Mouse (Mus musculus) MEL (cell line): Measurements from ENCODE around the gene Gm8050.
"Not testable (repeated sequence)": the region's sequence is repeated elsewhere in the genome, so short reads cannot be mapped to it uniquely, and the experiment has no call there.

ENCODE experiments used
- BHLHE40 ChIP-seq: IDR thresholded peaks from 2 replicates; pipeline ENCODE4 v1.6.1; 2012; ENCODE audit warnings: low read depth, mild to moderate bottlenecking, inconsistent platforms, low read length, improper control_type of control experiment, borderline replicate concordance
- CHD2 ChIP-seq: IDR thresholded peaks from 2 replicates; pipeline ENCODE4 v1.6.1; 2011; ENCODE audit warnings: low read length, improper control_type of control experiment
- CTCF ChIP-seq, 3 experiments: IDR thresholded peaks in 2 of 3; conservative IDR thresholded peaks in 1 of 3; 2 replicates each; pipeline ENCODE4 v1.5.1; 2011 to 2012; ENCODE audit warnings: low read length in 3 of 3, low read depth in 2 of 3, mild to moderate bottlenecking in 2 of 3, improper control_type of control experiment in 1 of 3, inconsistent platforms in 1 of 3, mixed read lengths in 1 of 3, moderate library complexity in 1 of 3; ENCODE audit not compliant: control insufficient read depth in 1 of 3, insufficient read depth in 1 of 3, poor library complexity in 1 of 3, severe bottlenecking in 1 of 3
- EP300 ChIP-seq, 2 experiments: IDR thresholded peaks; 2 replicates each; pipeline ENCODE4 v1.6.1; 2011; ENCODE audit warnings: improper control_type of control experiment in 2 of 2, low read length in 2 of 2, low read depth in 1 of 2, mild to moderate bottlenecking in 1 of 2
- MXI1 ChIP-seq: IDR thresholded peaks from 2 replicates; pipeline ENCODE4 v1.6.1; 2011; ENCODE audit warnings: mild to moderate bottlenecking, low read depth, low read length, improper control_type of control experiment
- POLR2A ChIP-seq, 2 experiments: IDR thresholded peaks; 2 replicates each; pipeline ENCODE4 v1.6.1; 2011 to 2012; ENCODE audit warnings: low read length in 2 of 2, mild to moderate bottlenecking in 2 of 2, control low read depth in 1 of 2, improper control_type of control experiment in 1 of 2, low read depth in 1 of 2, moderate library complexity in 1 of 2; ENCODE audit not compliant: control insufficient read depth in 1 of 2, insufficient read depth in 1 of 2, poor library complexity in 1 of 2
- RAD21 ChIP-seq: IDR thresholded peaks from 2 replicates; pipeline ENCODE4 v1.6.1; 2011; ENCODE audit warnings: mild to moderate bottlenecking, low read depth, low read length, improper control_type of control experiment
- SMC3 ChIP-seq: IDR thresholded peaks from 2 replicates; pipeline ENCODE4 v1.6.1; 2011; ENCODE audit warnings: low read depth, low read length, improper control_type of control experiment
- ZMIZ1 ChIP-seq: IDR thresholded peaks from 2 replicates; pipeline ENCODE4 v1.6.1; 2012; ENCODE audit warnings: low read depth, mild to moderate bottlenecking, inconsistent platforms, low read length, improper control_type of control experiment, moderate library complexity

- TF ChIP-seq SMC3; POLR2A (IDR thresholded peaks at IDR 0.05; ENCODE audit: control insufficient read depth in 1 of 2, insufficient read depth in 1 of 2, low read depth in 1 of 2, low read length in 2 of 2, poor library complexity in 1 of 2); CTCF (IDR thresholded peaks at IDR 0.05 in 2 of 3, conservative IDR thresholded peaks at IDR 0.05 in 1 of 3; ENCODE audit: control insufficient read depth in 1 of 3, insufficient read depth in 1 of 3, low read depth in 2 of 3, low read length in 3 of 3, poor library complexity in 1 of 3, severe bottlenecking in 1 of 3); EP300 (IDR thresholded peaks at IDR 0.05; ENCODE audit: low read depth in 1 of 2, low read length in 2 of 2); MXI1; CHD2; ZMIZ1; RAD21; BHLHE40: not testable (repeated sequence)
Measured at GRCm38 (mm10) chr14:6684070-6684469, 36.0 kb downstream of the Gm8050 start, which contains the start of gene Gm10251.
